Mouse (Mus musculus): ENCODE measurements at regions not wholly inside any gene's neighbourhood (a gene's known extent, or its start where the extent isn't known, plus 50 kb on each side); places are given as distances from the start of the nearest gene placed in this dataset.

- no peak for DNase-seq (ENCODE audit: extremely low spot score in 1 of 2, low spot score in 1 of 2)
Measured at GRCm38 (mm10) chr14:48942882-48943281, 123.0 kb upstream of the Ap5m1 start.

- no peak for DNase-seq (ENCODE audit: extremely low spot score in 1 of 2, low spot score in 1 of 2)
Measured at GRCm38 (mm10) chr14:48930886-48931285, 135.0 kb upstream of the Ap5m1 start.

- no peak for DNase-seq (ENCODE audit: extremely low spot score in 1 of 2, low spot score in 1 of 2)
Measured at GRCm38 (mm10) chr14:48925870-48926269, 140.0 kb upstream of the Ap5m1 start.

- DNase-seq (ENCODE audit: extremely low spot score in 1 of 2, low spot score in 1 of 2): no peak
Measured at GRCm38 (mm10) chr14:48909420-48909819, 156.5 kb upstream of the Ap5m1 start.

- no peak for DNase-seq (ENCODE audit: extremely low spot score in 1 of 2, low spot score in 1 of 2)
Measured at GRCm38 (mm10) chr14:48907991-48908698, 157.8 kb upstream of the Ap5m1 start.

- no peak for DNase-seq (ENCODE audit: extremely low spot score in 1 of 2, low spot score in 1 of 2)
Measured at GRCm38 (mm10) chr14:48907403-48907973, 158.4 kb upstream of the Ap5m1 start.

- DNase-seq (ENCODE audit: extremely low spot score in 1 of 2, low spot score in 1 of 2): no peak
Measured at GRCm38 (mm10) chr14:48906956-48907355, 158.9 kb upstream of the Ap5m1 start.

- no peak for DNase-seq (ENCODE audit: extremely low spot score in 1 of 2, low spot score in 1 of 2)
Measured at GRCm38 (mm10) chr14:48904576-48904975, 161.3 kb upstream of the Ap5m1 start.

GRCm38 (mm10) chr14:48903526-48903925, 162.4 kb upstream of the Ap5m1 start:
- no peak for DNase-seq (ENCODE audit: extremely low spot score in 1 of 2, low spot score in 1 of 2)

- DNase-seq (ENCODE audit: extremely low spot score in 1 of 2, low spot score in 1 of 2): no peak
Measured at GRCm38 (mm10) chr14:48900201-48900600, 165.7 kb upstream of the Ap5m1 start.

- DNase-seq (ENCODE audit: extremely low spot score in 1 of 2, low spot score in 1 of 2): no peak
Measured at GRCm38 (mm10) chr14:48897140-48897539, 168.8 kb upstream of the Ap5m1 start.

GRCm38 (mm10) chr14:48896235-48896634, 169.7 kb upstream of the Ap5m1 start:
- DNase-seq (ENCODE audit: extremely low spot score in 1 of 2, low spot score in 1 of 2): no peak

- DNase-seq (ENCODE audit: extremely low spot score in 1 of 2, low spot score in 1 of 2): no peak
Measured at GRCm38 (mm10) chr14:48891216-48891615, 174.7 kb upstream of the Ap5m1 start.

GRCm38 (mm10) chr14:48888954-48889353, 176.9 kb upstream of the Ap5m1 start:
- no peak for DNase-seq (ENCODE audit: extremely low spot score in 1 of 2, low spot score in 1 of 2)

- DNase-seq (ENCODE audit: extremely low spot score in 1 of 2, low spot score in 1 of 2): no peak
Measured at GRCm38 (mm10) chr14:48880041-48880440, 185.9 kb upstream of the Ap5m1 start.

GRCm38 (mm10) chr14:48877998-48878657, 187.8 kb upstream of the Ap5m1 start:
- no peak for DNase-seq (ENCODE audit: extremely low spot score in 1 of 2, low spot score in 1 of 2)

GRCm38 (mm10) chr14:48871313-48871712, 194.6 kb upstream of the Ap5m1 start:
- no peak for DNase-seq (ENCODE audit: extremely low spot score in 1 of 2, low spot score in 1 of 2)

GRCm38 (mm10) chr14:48869956-48870355, 195.9 kb upstream of the Ap5m1 start:
- DNase-seq (ENCODE audit: extremely low spot score in 1 of 2, low spot score in 1 of 2): no peak

- no peak for DNase-seq (ENCODE audit: extremely low spot score in 1 of 2, low spot score in 1 of 2)
Measured at GRCm38 (mm10) chr14:48855453-48855852, 181.8 kb upstream of the Otx2 start.

GRCm38 (mm10) chr14:48854188-48854924, 180.7 kb upstream of the Otx2 start:
- DNase-seq (ENCODE audit: extremely low spot score in 1 of 2, low spot score in 1 of 2): no peak

GRCm38 (mm10) chr14:48853479-48854187, 180.0 kb upstream of the Otx2 start:
- DNase-seq (ENCODE audit: extremely low spot score in 1 of 2, low spot score in 1 of 2): no peak

Measured in frontal cortex, adult 2 months (tissue).